Mouse (Mus musculus) CD4-positive naive resting alpha-beta T cell, adult 76 days (primary cell): ENCODE results near the gene Zfp119b. TPM values are rescaled to one million over a fixed set of nuclear protein-coding genes. Genes with fewer than 3 reads are reported as not detected.

Source experiments
- total RNA-seq: library from RNA; stranded (reverse); gene quantifications from one replicate; pipeline ENCODE4 v1.2.4, GENCODE M21; 2023

Gene Zfp119b
- 5.0 TPM for total RNA-seq

GRCm38 (mm10) chr17:55949400-55949799, at the start of gene Zfp119b:
Gene Zfp119b (minus strand): TSS chr17:55949500.

GRCm38 (mm10) chr17:55986030-55986961, 37.0 kb upstream of the Zfp119b start, which contains the start of gene Fsd1:
Gene Fsd1 (plus strand): TSS chr17:55986509.

GRCm38 (mm10) chr17:55969966-55970891, 20.9 kb upstream of the Zfp119b start, which contains the start of gene Shd:
Gene Shd (plus strand): TSS chr17:55970467.

GRCm38 (mm10) chr17:55958918-55959728, 9.8 kb upstream of the Zfp119b start, which contains the start of gene Yju2:
Gene Yju2 (plus strand): TSS chr17:55959099.

GRCm38 (mm10) chr17:55952447-55953027, 3.2 kb upstream of the Zfp119b start, which contains the start of gene Ebi3:
Gene Ebi3 (plus strand): TSS chr17:55952640.

Other genes with a start within 250 kb of the Zfp119b start
- 33.7 TPM for gene Pot1b, start 236.9 kb downstream of the Zfp119b start, total RNA-seq
- gene Adgre4, start 199.5 kb downstream of the Zfp119b start, total RNA-seq = 2.7 TPM
- gene Zfp119a, start 70.6 kb downstream of the Zfp119b start, total RNA-seq = 17.6 TPM
- gene Zfp959, start 57.4 kb downstream of the Zfp119b start, total RNA-seq = 29.9 TPM
- gene Ebi3, start 3.1 kb upstream of the Zfp119b start, total RNA-seq = 2.3 TPM
- gene Yju2, start 9.6 kb upstream of the Zfp119b start, total RNA-seq = 51.7 TPM
- gene Shd, start 21.0 kb upstream of the Zfp119b start, total RNA-seq = 2.5 TPM
- not detected for gene Fsd1, start 37.0 kb upstream of the Zfp119b start, total RNA-seq
- 0.88 TPM for gene Stap2, start 56.1 kb upstream of the Zfp119b start, total RNA-seq
- 56.3 TPM for gene Mpnd, start 56.2 kb upstream of the Zfp119b start, total RNA-seq
- gene Sh3gl1, start 87.1 kb upstream of the Zfp119b start, total RNA-seq = 106 TPM
- 1.3 TPM for gene Chaf1a, start 90.9 kb upstream of the Zfp119b start, total RNA-seq
- gene Ubxn6, start 125.5 kb upstream of the Zfp119b start, total RNA-seq = 73.3 TPM
- 96.3 TPM for gene Hdgfl2, start 130.1 kb upstream of the Zfp119b start, total RNA-seq
- gene Plin4, start 160.3 kb upstream of the Zfp119b start, total RNA-seq = not detected
- gene Plin5, start 168.1 kb upstream of the Zfp119b start, total RNA-seq = not detected
- gene Lrg1, start 172.5 kb upstream of the Zfp119b start, total RNA-seq = not detected
- 0.15 TPM for gene Sema6b, start 190.8 kb upstream of the Zfp119b start, total RNA-seq
- gene Tnfaip8l1, start 213.0 kb upstream of the Zfp119b start, total RNA-seq = 10.3 TPM
- 41.8 TPM for gene Mydgf, start 234.4 kb upstream of the Zfp119b start, total RNA-seq